Mouse (Mus musculus) bone marrow macrophage, adult 2 months (primary cell): ENCODE data around the gene Slc39a10.

Source experiments
- CTCF ChIP-seq: IDR thresholded peaks from 2 replicates; pipeline ENCODE4 v1.5.1; 2012; ENCODE audit warnings: low read depth, mild to moderate bottlenecking, low read length, moderate library complexity
- POLR2A ChIP-seq: IDR thresholded peaks from 2 replicates; pipeline ENCODE4 v1.6.1; 2012; ENCODE audit warnings: mild to moderate bottlenecking, low read depth, low read length, borderline replicate concordance

- no peak for TF ChIP-seq POLR2A
- TF ChIP-seq CTCF: no peak
Observed at GRCm38 (mm10) chr1:46864175-46864885, 28.3 kb downstream of the Slc39a10 start.
